Mouse (Mus musculus): ENCODE measurements around the gene Pkib. TPM values are rescaled to one million over a fixed set of nuclear protein-coding genes. Genes with fewer than 3 reads are reported as not detected.

Pkib gene
- total and polyA plus RNA-seq, 3 experiments: not detected

DNA sequence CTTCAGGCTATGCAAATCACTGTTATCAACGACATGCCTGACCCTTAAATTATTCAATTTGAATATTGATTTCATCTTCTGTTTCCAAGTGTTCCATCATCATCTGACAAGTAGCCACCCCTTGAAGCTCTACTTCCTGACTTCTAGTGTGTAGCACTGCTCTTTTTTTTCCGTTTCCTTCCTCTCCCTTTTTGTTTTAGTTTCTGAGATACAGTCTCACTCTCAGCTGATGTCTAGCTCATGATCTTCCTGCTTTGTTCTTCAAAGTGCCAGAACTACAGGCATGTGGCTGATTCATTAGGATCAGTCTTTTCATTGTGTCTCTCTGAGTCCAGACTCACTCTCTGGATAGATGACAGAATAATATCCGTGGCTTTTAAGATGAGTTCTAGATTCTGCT, 128.9 kb downstream of the Pkib start:
- H3K36me3 ChIP-seq (ENCODE audit: control insufficient read depth in 1 of 2, insufficient read depth in 2 of 2, low read length in 2 of 2): no peaks in the 10 kb centered on the region
- TF ChIP-seq GATA1 (IDR thresholded peaks at IDR 0.05; ENCODE audit: low read depth, low read length) (no peak), HCFC1 (IDR thresholded peaks at IDR 0.05; ENCODE audit: low read depth, low read length) (no peak), CTCF (IDR thresholded peaks at IDR 0.05 in 2 of 3, conservative IDR thresholded peaks at IDR 0.05 in 1 of 3; ENCODE audit: control insufficient read depth in 1 of 3, insufficient read depth in 1 of 3, low read depth in 2 of 3, low read length in 3 of 3, poor library complexity in 1 of 3, severe bottlenecking in 1 of 3) (no peak), NELFE (IDR thresholded peaks at IDR 0.05; ENCODE audit: low read depth, low read length) (no peak), SMC3 (IDR thresholded peaks at IDR 0.05; ENCODE audit: low read depth, low read length) (no peak), KAT2A (conservative IDR thresholded peaks at IDR 0.05; ENCODE audit: low read depth, low read length) (no peak), CHD2 (IDR thresholded peaks at IDR 0.05; ENCODE audit: low read length) (no peak), ZC3H11A (IDR thresholded peaks at IDR 0.05; ENCODE audit: low read depth, low read length) (no peak), ETS1 (IDR thresholded peaks at IDR 0.05; ENCODE audit: low read depth, low read length) (no peak), E2F4 (IDR thresholded peaks at IDR 0.05; ENCODE audit: borderline replicate concordance, low read depth, low read length) (no peak), MYC (IDR thresholded peaks at IDR 0.05; ENCODE audit: low read depth, low read length) (no peak), BHLHE40 (IDR thresholded peaks at IDR 0.05; ENCODE audit: borderline replicate concordance, low read depth, low read length) (no peak), MAFK (IDR thresholded peaks at IDR 0.05; ENCODE audit: borderline replicate concordance, low read depth, low read length) (no peak), MAX (IDR thresholded peaks at IDR 0.05; ENCODE audit: low read length) (no peak), ELF1 (IDR thresholded peaks at IDR 0.05; ENCODE audit: low read depth, low read length) (no peak)
- no peaks in the 10 kb centered on the region for H3K9me3 ChIP-seq (replicated peaks; ENCODE audit: insufficient read depth, low read length)
- H3K9ac ChIP-seq (ENCODE audit: control insufficient read depth, low read depth, low read length, poor library complexity, severe bottlenecking): no peak overlapping the region
- H3K27ac ChIP-seq (ENCODE audit: control insufficient read depth, low read depth, low read length): no peak overlapping the region
- H3K4me1 ChIP-seq (ENCODE audit: control insufficient read depth in 1 of 2, insufficient read depth in 2 of 2, low read length in 2 of 2): no peaks in the 10 kb centered on the region
- H3K79me2 ChIP-seq (ENCODE audit: control insufficient read depth, insufficient read depth, low read length, poor library complexity): no peaks in the 10 kb centered on the region
- no peaks in the 10 kb centered on the region for H3K27me3 ChIP-seq (ENCODE audit: control insufficient read depth in 1 of 2, insufficient read depth in 2 of 2, low read length in 2 of 2)
- H3K4me3 ChIP-seq (ENCODE audit: control insufficient read depth in 1 of 2, insufficient read depth in 1 of 2, low read depth in 2 of 2, low read length in 2 of 2): no peak overlapping the region
- DNase-seq (ENCODE audit: low read depth, low spot score): no peak

DNA sequence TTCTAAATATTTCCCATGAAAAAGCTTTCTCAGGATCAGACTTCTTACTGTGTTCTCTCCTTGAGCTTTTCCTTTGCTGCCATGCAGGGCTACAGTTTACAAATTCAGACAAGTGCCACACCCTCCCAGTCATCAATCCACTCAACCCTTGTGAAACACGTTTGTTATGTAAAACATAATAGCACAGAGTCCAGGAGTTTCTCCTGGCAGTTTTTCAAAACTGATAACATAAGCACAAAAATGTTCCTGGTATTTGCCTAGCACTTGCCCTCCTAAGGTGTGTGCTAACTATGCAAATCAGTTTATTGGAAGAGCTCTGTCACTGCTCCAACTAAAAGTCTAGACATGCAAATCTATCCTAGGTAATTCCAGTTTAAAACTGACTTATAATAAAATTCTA, 131.3 kb downstream of the Pkib start:
- no peak for DNase-seq (ENCODE audit: low read depth, low spot score)
- H3K36me3 ChIP-seq (ENCODE audit: control insufficient read depth in 1 of 2, insufficient read depth in 2 of 2, low read length in 2 of 2): no peaks in the 10 kb centered on the region
- TF ChIP-seq SMC3 (IDR thresholded peaks at IDR 0.05; ENCODE audit: low read depth, low read length) (no peak), RCOR1 (IDR thresholded peaks at IDR 0.05; ENCODE audit: low read depth, low read length) (no peak), HCFC1 (IDR thresholded peaks at IDR 0.05; ENCODE audit: low read depth, low read length) (no peak), ZC3H11A (IDR thresholded peaks at IDR 0.05; ENCODE audit: low read depth, low read length) (no peak), EP300 (IDR thresholded peaks at IDR 0.05; ENCODE audit: low read depth in 1 of 2, low read length in 2 of 2) (no peak), CHD1 (IDR thresholded peaks at IDR 0.05; ENCODE audit: low read depth, low read length) (no peak), MEF2A (IDR thresholded peaks at IDR 0.05; ENCODE audit: extremely low read depth, insufficient replicate concordance, low read depth, low read length, poor library complexity, severe bottlenecking) (no peak), GATA1 (IDR thresholded peaks at IDR 0.05; ENCODE audit: low read depth, low read length) (no peak), USF2 (IDR thresholded peaks at IDR 0.05; ENCODE audit: borderline replicate concordance in 1 of 2, insufficient read depth in 1 of 2, low read depth in 1 of 2, low read length in 2 of 2) (no peak), CTCF (IDR thresholded peaks at IDR 0.05 in 2 of 3, conservative IDR thresholded peaks at IDR 0.05 in 1 of 3; ENCODE audit: control insufficient read depth in 1 of 3, insufficient read depth in 1 of 3, low read depth in 2 of 3, low read length in 3 of 3, poor library complexity in 1 of 3, severe bottlenecking in 1 of 3) (no peak), RAD21 (IDR thresholded peaks at IDR 0.05; ENCODE audit: low read depth, low read length) (no peak), KAT2A (conservative IDR thresholded peaks at IDR 0.05; ENCODE audit: low read depth, low read length) (no peak), SIN3A (IDR thresholded peaks at IDR 0.05; ENCODE audit: low read length) (no peak), ZNF384 (IDR thresholded peaks at IDR 0.05; ENCODE audit: low read depth, low read length) (no peak), E2F4 (IDR thresholded peaks at IDR 0.05; ENCODE audit: borderline replicate concordance, low read depth, low read length) (no peak), ZMIZ1 (IDR thresholded peaks at IDR 0.05; ENCODE audit: low read depth, low read length) (no peak)
- no peak overlapping the region for H3K27ac ChIP-seq (ENCODE audit: control insufficient read depth, low read depth, low read length)
- no peak overlapping the region for H3K4me3 ChIP-seq (ENCODE audit: control insufficient read depth in 1 of 2, insufficient read depth in 1 of 2, low read depth in 2 of 2, low read length in 2 of 2)
- no peaks in the 10 kb centered on the region for H3K4me1 ChIP-seq (ENCODE audit: control insufficient read depth in 1 of 2, insufficient read depth in 2 of 2, low read length in 2 of 2)
- H3K79me2 ChIP-seq (ENCODE audit: control insufficient read depth, insufficient read depth, low read length, poor library complexity): no peaks in the 10 kb centered on the region
- no peaks in the 10 kb centered on the region for H3K9me3 ChIP-seq (replicated peaks; ENCODE audit: insufficient read depth, low read length)
- H3K27me3 ChIP-seq (ENCODE audit: control insufficient read depth in 1 of 2, insufficient read depth in 2 of 2, low read length in 2 of 2): no peaks in the 10 kb centered on the region
- H3K9ac ChIP-seq (ENCODE audit: control insufficient read depth, low read depth, low read length, poor library complexity, severe bottlenecking): no peak overlapping the region

Measured in MEL (cell line).